Mouse (Mus musculus) liver, adult 2 months (tissue): ENCODE results near the gene D11Wsu47e. TPM values are rescaled to one million over a fixed set of nuclear protein-coding genes. Genes with fewer than 3 reads are reported as not detected.
A peak's percentile ranks its signal among the peaks of the same experiment; 100 is the strongest.

Experiments
- DNase-seq: peaks from one replicate; pipeline ENCODE4 v3.0.0-alpha.2; 2011; ENCODE audit warnings: low read depth, low spot score; ENCODE audit errors: extremely low read depth
- H3K27ac ChIP-seq: fragments of 200-500 bp; replicated peaks from 2 replicates; pipeline ENCODE4 v1.5.1; 2012; ENCODE audit warnings: low read depth, mild to moderate bottlenecking, control low read depth, inconsistent platforms, low read length; ENCODE audit not compliant: insufficient read depth
- H3K27me3 ChIP-seq: fragments of 200-500 bp; 2 replicates; pipeline ENCODE4 v1.6.1; 2012; ENCODE audit warnings: mild to moderate bottlenecking, moderate library complexity, low read length, inconsistent platforms; ENCODE audit not compliant: control insufficient read depth, insufficient read depth
- H3K36me3 ChIP-seq: fragments of 200-500 bp; 2 replicates; pipeline ENCODE4 v1.6.1; 2012; ENCODE audit warnings: low read length, inconsistent platforms; ENCODE audit not compliant: control insufficient read depth, insufficient read depth
- H3K4me1 ChIP-seq: fragments of 200-500 bp; 2 replicates; pipeline ENCODE4 v1.6.1; 2011; ENCODE audit warnings: low read length; ENCODE audit not compliant: control insufficient read depth, insufficient read depth
- H3K4me3 ChIP-seq: fragments of 200-500 bp; 2 replicates; pipeline ENCODE4 v1.5.1; 2011; ENCODE audit warnings: low read depth, mild to moderate bottlenecking, control low read depth, low read length, moderate library complexity; ENCODE audit not compliant: insufficient read depth
- H3K79me2 ChIP-seq: fragments of 200-500 bp; 2 replicates; pipeline ENCODE4 v1.6.1; 2012; ENCODE audit warnings: inconsistent platforms, mild to moderate bottlenecking, low read length, moderate library complexity; ENCODE audit not compliant: control insufficient read depth, insufficient read depth
- H3K9ac ChIP-seq: fragments of 200-500 bp; 2 replicates; pipeline ENCODE4 v1.6.1; 2012; ENCODE audit warnings: low read depth, mild to moderate bottlenecking, control low read depth, inconsistent platforms, low read length
- CTCF ChIP-seq: fragments of 200-500 bp; IDR thresholded peaks from 2 replicates; pipeline ENCODE4 v1.5.1; 2011; ENCODE audit warnings: low read depth, low read length, control low read depth
- POLR2A ChIP-seq: fragments of 200-500 bp; IDR thresholded peaks from 2 replicates; pipeline ENCODE4 v1.6.1; 2011; ENCODE audit warnings: low read length, control low read depth; ENCODE audit not compliant: insufficient read depth; ENCODE audit errors: extremely low read depth
- WGBS: fragments of 180-500 bp; shearing (Covaris S2); methylation state at CpG from one replicate; pipeline ENCODE4 v1.1.7; 2018; 5-methylcytosine and 5-hydroxymethylcytosine counted together
- polyA plus RNA-seq: library from polyadenylated mRNA; depleted of rRNA; stranded (reverse); fragments of >200 nt; gene quantifications from 2 replicates; pipeline ENCODE4 v1.2.3, GENCODE M21; 2012
- total RNA-seq: library from RNA; depleted of rRNA; stranded (reverse); fragments of >200 nt; gene quantifications from 2 replicates; pipeline ENCODE4 v1.2.3, GENCODE M21; 2014

D11Wsu47e gene
- total and polyA plus RNA-seq, 2 experiments, result 4.1 to 4.5 TPM

DNA sequence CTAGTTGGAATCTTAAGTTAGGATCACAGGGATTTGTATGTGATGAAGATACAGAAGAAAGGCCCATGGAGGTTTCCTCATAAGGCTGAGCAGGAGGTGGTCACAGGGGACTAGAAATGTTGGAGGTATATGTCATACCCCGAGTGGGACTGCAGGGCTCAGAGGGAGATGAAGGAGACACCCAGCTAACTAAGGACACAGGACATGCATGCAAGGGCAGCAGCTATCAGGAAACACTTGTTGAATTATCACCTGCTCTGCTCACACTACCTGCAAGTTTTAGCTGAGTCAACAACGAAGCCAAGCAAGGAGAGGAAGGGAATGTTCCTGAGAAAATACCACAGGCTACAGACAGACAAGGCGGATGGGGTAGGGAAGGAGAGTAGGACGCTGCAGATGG is 16.5 kb upstream of the D11Wsu47e start:
- no peak overlapping the region for H3K9ac ChIP-seq
- TF ChIP-seq CTCF (no peak), POLR2A (no peak)

DNA sequence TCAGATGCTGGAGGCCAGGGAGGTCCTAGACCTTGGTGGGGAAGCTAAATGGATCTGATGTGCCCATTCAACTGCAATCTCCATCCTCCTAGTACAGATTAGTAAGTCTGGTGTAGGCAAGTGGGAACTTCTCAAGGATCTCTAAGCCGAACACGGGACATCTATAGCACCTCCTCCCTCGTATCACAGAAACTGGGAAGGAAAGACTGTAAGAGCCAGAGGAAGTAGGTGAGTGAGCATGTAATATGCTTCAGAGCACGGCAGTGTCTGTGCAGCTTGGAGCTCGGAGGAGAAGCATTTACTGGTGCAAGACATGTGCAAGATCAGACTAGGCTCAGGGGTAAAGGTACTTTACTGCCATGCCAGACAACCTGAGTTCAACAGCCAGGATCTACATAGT is 15.4 kb upstream of the D11Wsu47e start:
- H3K4me3 ChIP-seq, result no peak overlapping the region
- H3K79me2 ChIP-seq, result peaks cover 15% of the 10 kb centered on the region; the same call in 1 of the 2 replicates
- H3K4me1 ChIP-seq, result peaks cover 21% of the 10 kb centered on the region
- H3K27ac ChIP-seq, result no peak overlapping the region
- no peak for DNase-seq
- no peak overlapping the region for H3K9ac ChIP-seq
- TF ChIP-seq CTCF (no peak), POLR2A (no peak)
- peaks cover 3% of the 10 kb centered on the region; the same call in 1 of the 2 replicates for H3K36me3 ChIP-seq
- 78% methylated on average over 5 of the region's 5 CpGs for WGBS
- no peaks in the 10 kb centered on the region for H3K27me3 ChIP-seq

More for the DNA sequence above, 16.5 kb upstream of the D11Wsu47e start:
- Histone ChIP-seq H3K79me2 (peaks cover 11% of the 10 kb centered on the region; the same call in 1 of the 2 replicates), H3K4me3 (no peak overlapping the region), H3K36me3 (peaks cover 8% of the 10 kb centered on the region; the same call in 1 of the 2 replicates), H3K27me3 (no peaks in the 10 kb centered on the region), H3K4me1 (peaks cover 21% of the 10 kb centered on the region), H3K27ac (peak overlapping the region; percentile 58)
- WGBS, result 77% methylated on average over 4 of the region's 4 CpGs
- no peak for DNase-seq

DNA sequence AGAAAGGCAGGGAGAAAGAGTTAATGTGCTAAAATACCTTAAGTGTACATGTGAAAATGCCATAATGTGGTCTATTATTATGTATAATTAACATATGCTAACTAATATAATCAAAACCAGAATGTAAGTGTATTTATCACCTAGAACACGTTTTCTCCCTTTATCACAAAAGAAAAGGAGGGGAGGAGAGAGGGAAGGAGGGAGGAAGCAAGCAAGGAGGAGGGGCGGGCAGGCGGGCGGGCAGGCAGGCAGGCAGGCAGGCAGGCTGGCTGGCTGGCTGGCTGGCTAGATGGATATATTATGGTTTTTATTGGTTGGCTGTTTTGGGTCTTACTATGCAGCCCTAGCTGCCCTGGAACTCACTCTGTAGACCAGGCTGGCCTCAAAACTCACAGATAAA is 14.5 kb upstream of the D11Wsu47e start:
- Histone ChIP-seq H3K27ac (no peak overlapping the region), H3K4me1 (peaks cover 21% of the 10 kb centered on the region), H3K4me3 (no peak overlapping the region), H3K79me2 (peaks cover 17% of the 10 kb centered on the region; the same call in 1 of the 2 replicates), H3K27me3 (no peaks in the 10 kb centered on the region), H3K36me3 (no peaks in the 10 kb centered on the region; the same call in 1 of the 2 replicates), H3K9ac (no peak overlapping the region)
- 94% methylated on average over 4 of the region's 4 CpGs for WGBS
- DNase-seq, result no peak
- TF ChIP-seq POLR2A, result no peak
- no peak for TF ChIP-seq CTCF

GRCm38 (mm10) chr11:113673614-113674013 is 10.6 kb upstream of the D11Wsu47e start:
- peaks cover 4% of the 10 kb centered on the region for H3K4me1 ChIP-seq
- H3K9ac ChIP-seq, result no peak overlapping the region
- no peak for TF ChIP-seq POLR2A
- no peak for TF ChIP-seq CTCF
- no peak overlapping the region for H3K27ac ChIP-seq
- no peak for DNase-seq
- H3K36me3 ChIP-seq, result peaks cover 11% of the 10 kb centered on the region; the same call in 1 of the 2 replicates
- no peaks in the 10 kb centered on the region for H3K27me3 ChIP-seq
- no peak overlapping the region for H3K4me3 ChIP-seq
- 74% methylated on average over 4 of the region's 4 CpGs for WGBS
- peaks cover 37% of the 10 kb centered on the region for H3K79me2 ChIP-seq

DNA sequence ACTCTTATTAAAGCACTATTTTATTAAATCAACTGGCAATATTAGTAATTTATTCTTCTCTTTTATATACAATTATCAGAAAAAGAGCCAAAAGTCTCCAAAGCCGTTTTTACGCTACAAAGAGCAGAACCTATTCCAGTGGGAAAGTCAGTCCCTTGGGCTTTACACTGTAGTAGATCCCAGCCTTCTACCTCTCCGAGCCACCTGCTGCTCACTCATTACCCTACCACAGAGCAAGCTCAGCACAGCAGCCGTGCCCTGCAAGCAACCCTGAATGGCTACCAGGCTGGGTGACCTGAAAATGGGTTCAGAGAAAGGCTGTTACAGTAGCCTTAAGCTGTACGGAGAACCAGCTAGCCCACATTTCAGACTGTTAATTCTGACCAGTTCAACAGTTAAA is 9.6 kb upstream of the D11Wsu47e start:
- DNase-seq, result no peak
- H3K27ac ChIP-seq, result no peak overlapping the region
- H3K4me3 ChIP-seq, result no peak overlapping the region
- H3K4me1 ChIP-seq, result no peaks in the 10 kb centered on the region
- no peak overlapping the region for H3K9ac ChIP-seq
- H3K79me2 ChIP-seq, result peaks cover 43% of the 10 kb centered on the region
- H3K27me3 ChIP-seq, result no peaks in the 10 kb centered on the region
- TF ChIP-seq POLR2A, result no peak
- TF ChIP-seq CTCF, result no peak
- H3K36me3 ChIP-seq, result peaks cover 11% of the 10 kb centered on the region; the same call in 1 of the 2 replicates
- WGBS, result 92% methylated on average over 5 of the region's 5 CpGs

GRCm38 (mm10) chr11:113676847-113677246 is 7.4 kb upstream of the D11Wsu47e start:
- H3K4me3 ChIP-seq, result no peak overlapping the region
- H3K36me3 ChIP-seq, result peaks cover 11% of the 10 kb centered on the region; the same call in 1 of the 2 replicates
- TF ChIP-seq POLR2A, result no peak
- no peak for TF ChIP-seq CTCF
- 87% methylated on average over 2 of the region's 2 CpGs for WGBS
- peaks cover 39% of the 10 kb centered on the region for H3K79me2 ChIP-seq
- peaks cover 6% of the 10 kb centered on the region; the same call in 1 of the 2 replicates for H3K4me1 ChIP-seq
- no peaks in the 10 kb centered on the region for H3K27me3 ChIP-seq
- no peak for DNase-seq
- no peak overlapping the region for H3K9ac ChIP-seq
- H3K27ac ChIP-seq, result no peak overlapping the region
